Mouse (Mus musculus): ENCODE results near the gene Galnt14.

- TF ChIP-seq CTCF (IDR thresholded peaks at IDR 0.05; ENCODE audit: insufficient read depth, low read length) (no peak), POLR2A (IDR thresholded peaks at IDR 0.05; ENCODE audit: borderline replicate concordance, extremely low read depth, low read depth, low read length) (no peak)
Observed at GRCm38 (mm10) chr17:73474371-73474770, 235.9 kb downstream of the Galnt14 start.

Measured in lung, adult 2 months (tissue).